In the genomic region with DNA sequence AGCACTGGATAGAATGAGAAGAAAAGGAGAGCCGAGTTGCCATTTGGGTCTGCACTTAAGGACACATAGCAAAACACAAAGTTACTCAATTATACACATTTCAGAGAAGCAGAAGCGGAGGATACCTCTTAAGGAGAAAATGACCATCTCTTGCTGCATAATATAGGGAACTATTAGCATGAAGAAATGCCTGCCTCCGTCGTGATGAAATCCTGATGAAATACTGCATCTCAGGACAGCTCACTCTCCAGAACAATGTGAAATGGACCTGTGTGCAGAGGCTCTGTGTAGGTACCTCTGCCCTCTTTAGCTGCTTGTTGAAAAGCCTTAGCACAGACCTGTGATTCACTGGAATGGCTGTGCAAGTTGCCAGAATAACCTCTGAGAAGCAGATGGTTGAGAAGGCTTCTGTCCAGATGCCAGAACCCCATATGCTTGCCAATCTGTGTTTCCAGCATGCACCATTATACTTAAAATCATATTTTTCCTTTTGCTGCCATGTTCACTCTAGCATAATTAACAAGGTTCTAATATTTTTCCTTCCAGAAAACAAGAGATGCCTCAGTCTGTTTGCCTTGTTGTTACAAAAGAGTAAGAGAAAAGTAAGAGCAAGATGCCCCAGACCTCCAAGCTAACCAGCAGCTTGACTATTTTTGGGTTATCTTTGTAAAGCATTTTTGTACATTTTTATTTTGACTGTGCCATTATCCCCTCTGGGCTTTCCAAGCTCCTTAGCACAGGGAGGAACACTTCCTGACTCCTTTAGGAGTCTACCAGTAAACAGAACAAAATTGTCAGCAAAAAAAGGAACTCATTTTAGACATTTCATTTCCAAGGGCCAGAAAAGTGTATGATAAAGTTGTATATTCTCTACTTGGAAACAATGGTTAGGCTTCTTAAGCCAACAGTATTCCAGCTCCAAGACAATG, we compare ENCODE assay signal across 12 mouse cellular contexts.
DNase-seq lines count a peak whose midpoint lies in the region; ATAC-seq and TF ChIP-seq lines count a peak whose summit lies in the region.
"Had no signal": no experiment of that assay in that cellular context is flagged by ENCODE, and none has a peak within 500 bp of the region (broad histone marks: within the 10 kb centered on the region; RNA-seq: fewer than 3 reads in every experiment).

No protein-coding gene starts in this region.

- no peak overlapping the region for H3K4me3 ChIP-seq in hindbrain, embryonic 14.5 days (replicated peaks; ENCODE audit: low read length)
- H3K4me3 ChIP-seq in hindbrain, embryonic 13.5 days = no peak overlapping the region
- H3K4me3 ChIP-seq in stomach, postnatal 0 days (ENCODE audit: low read depth, low read length) = no peak overlapping the region
- H3K4me3 ChIP-seq: embryonic facial prominence, embryonic 12.5 days; heart, embryonic 15.5 days; midbrain, embryonic 13.5 days; stomach, embryonic 15.5 days had no signal

- no peaks in the 10 kb centered on the region for H3K27me3 ChIP-seq in hindbrain, embryonic 14.5 days (ENCODE audit: control insufficient read depth, insufficient read depth, low read length)
- no peaks in the 10 kb centered on the region for H3K27me3 ChIP-seq in hindbrain, embryonic 13.5 days
- H3K27me3 ChIP-seq in stomach, postnatal 0 days (ENCODE audit: control insufficient read depth, insufficient read depth, low read length) = no peaks in the 10 kb centered on the region
- H3K27me3 ChIP-seq: embryonic facial prominence, embryonic 12.5 days; heart, embryonic 15.5 days; midbrain, embryonic 13.5 days; stomach, embryonic 15.5 days had no signal

- no peaks in the 10 kb centered on the region for H3K4me1 ChIP-seq in hindbrain, embryonic 14.5 days (replicated peaks; ENCODE audit: control insufficient read depth, insufficient read depth, low read length)
- no peaks in the 10 kb centered on the region for H3K4me1 ChIP-seq in hindbrain, embryonic 13.5 days (replicated peaks)
- H3K4me1 ChIP-seq in stomach, postnatal 0 days (replicated peaks; ENCODE audit: control insufficient read depth, insufficient read depth) = no peaks in the 10 kb centered on the region
- H3K4me1 ChIP-seq: embryonic facial prominence, embryonic 12.5 days; heart, embryonic 15.5 days; midbrain, embryonic 13.5 days; stomach, embryonic 15.5 days had no signal

- H3K9ac ChIP-seq in hindbrain, embryonic 14.5 days = no peak overlapping the region
- no peak overlapping the region for H3K9ac ChIP-seq in hindbrain, embryonic 13.5 days
- no peak overlapping the region for H3K9ac ChIP-seq in stomach, postnatal 0 days (ENCODE audit: low read length)
- H3K9ac ChIP-seq: embryonic facial prominence, embryonic 12.5 days; heart, embryonic 15.5 days; midbrain, embryonic 13.5 days; stomach, embryonic 15.5 days had no signal

- peak; percentile 63 for DNase-seq in hindbrain, embryonic 14.5 days (ENCODE audit: low spot score)
- peak; percentile 92 for DNase-seq in cerebellum, adult 8-10 months
- DNase-seq in layer of hippocampus, adult 11-12 months (ENCODE audit: low spot score) = peak; percentile 74
- DNase-seq in kidney, postnatal 25 days = no peak
- no peak for DNase-seq in kidney, adult 18-20 months
- DNase-seq in stomach, postnatal 0 days (ENCODE audit: low spot score) = no peak

- H3K9me3 ChIP-seq in hindbrain, embryonic 14.5 days (ENCODE audit: control insufficient read depth, low read length) = no peaks in the 10 kb centered on the region
- no peaks in the 10 kb centered on the region for H3K9me3 ChIP-seq in hindbrain, embryonic 13.5 days
- no peaks in the 10 kb centered on the region for H3K9me3 ChIP-seq in stomach, postnatal 0 days (ENCODE audit: control insufficient read depth, low read length)
- H3K9me3 ChIP-seq: embryonic facial prominence, embryonic 12.5 days; heart, embryonic 15.5 days; midbrain, embryonic 13.5 days; stomach, embryonic 15.5 days had no signal

- no peak for ATAC-seq in hindbrain, embryonic 14.5 days (ENCODE audit: low FRiP score)
- no peak for ATAC-seq in hindbrain, embryonic 13.5 days (ENCODE audit: low FRiP score)
- ATAC-seq in megakaryocyte, adult 5-6 weeks (ENCODE audit: poor library complexity, severe bottlenecking) = peak; percentile 35
- no peak for ATAC-seq in stomach, postnatal 0 days (ENCODE audit: low FRiP score, low TSS enrichment)
- ATAC-seq: midbrain, embryonic 13.5 days had no signal

- no peak overlapping the region for H3K27ac ChIP-seq in hindbrain, embryonic 14.5 days
- H3K27ac ChIP-seq in hindbrain, embryonic 13.5 days = no peak overlapping the region
- H3K27ac ChIP-seq in stomach, postnatal 0 days (replicated peaks) = no peak overlapping the region
- H3K27ac ChIP-seq: embryonic facial prominence, embryonic 12.5 days; heart, embryonic 15.5 days; midbrain, embryonic 13.5 days; stomach, embryonic 15.5 days had no signal

- no peak for TF ChIP-seq EP300 in stomach, postnatal 0 days (optimal IDR thresholded peaks at IDR 0.05)

- TF ChIP-seq CTCF in stomach, postnatal 0 days (IDR thresholded peaks at IDR 0.05; ENCODE audit: low read depth) = no peak

- no peak overlapping the region for H3K4me2 ChIP-seq in hindbrain, embryonic 14.5 days (replicated peaks)
- H3K4me2 ChIP-seq in hindbrain, embryonic 13.5 days = no peak overlapping the region
- H3K4me2 ChIP-seq in stomach, postnatal 0 days (replicated peaks; ENCODE audit: low read depth) = no peak overlapping the region
- H3K4me2 ChIP-seq: embryonic facial prominence, embryonic 12.5 days; heart, embryonic 15.5 days; midbrain, embryonic 13.5 days; stomach, embryonic 15.5 days had no signal

- H3K36me3 ChIP-seq in hindbrain, embryonic 14.5 days (replicated peaks; ENCODE audit: control insufficient read depth, insufficient read depth) = no peaks in the 10 kb centered on the region
- no peaks in the 10 kb centered on the region for H3K36me3 ChIP-seq in hindbrain, embryonic 13.5 days
- no peaks in the 10 kb centered on the region for H3K36me3 ChIP-seq in stomach, postnatal 0 days (ENCODE audit: control insufficient read depth, insufficient read depth, low read length)
- H3K36me3 ChIP-seq: embryonic facial prominence, embryonic 12.5 days; heart, embryonic 15.5 days; midbrain, embryonic 13.5 days; stomach, embryonic 15.5 days had no signal

- WGBS in hindbrain, embryonic 14.5 days = 84% methylated on average over 4 of the region's 4 CpGs
- 86% methylated on average over 4 of the region's 4 CpGs for WGBS in hindbrain, embryonic 13.5 days
- WGBS in stomach, postnatal 0 days = 79% methylated on average over 4 of the region's 4 CpGs

Comparison
In these comparisons a context has a peak if more than half of its experiments do, and no peak if none do; other contexts are left out.
1. DNase-seq: peak in hindbrain, embryonic 14.5 days (single experiment), cerebellum, adult 8-10 months (single experiment) and layer of hippocampus, adult 11-12 months (single experiment); none in kidney, postnatal 25 days (0 of 2), kidney, adult 18-20 months (single experiment) and stomach, postnatal 0 days (single experiment).